Mouse (Mus musculus) intestine, embryonic 15.5 days (tissue): ENCODE results near the gene Itpr2. TPM values are rescaled to one million over a fixed set of nuclear protein-coding genes. Genes with fewer than 3 reads are reported as not detected.

ENCODE experiments used
- ATAC-seq: fragments of 200-750 bp; cut with Nextera tagmentation; 2 replicates; pipeline ENCODE4 v1.8.0; 2017; ENCODE audit warnings: moderate TSS enrichment, moderate library complexity
- H3K27ac ChIP-seq: fragments of 300-500 bp; sonication (generic); 2 replicates; pipeline ENCODE4 v1.5.1; 2015; ENCODE audit warnings: mild to moderate bottlenecking, inconsistent platforms
- H3K27me3 ChIP-seq: fragments of 300-500 bp; sonication (generic); replicated peaks from 2 replicates; pipeline ENCODE4 v1.6.1; 2015; ENCODE audit warnings: inconsistent platforms
- H3K36me3 ChIP-seq: fragments of 300-500 bp; sonication (generic); 2 replicates; pipeline ENCODE4 v1.6.1; 2015; ENCODE audit warnings: inconsistent platforms
- H3K4me1 ChIP-seq: fragments of 300-500 bp; sonication (generic); replicated peaks from 2 replicates; pipeline ENCODE4 v1.6.1; 2015; ENCODE audit warnings: inconsistent platforms
- H3K4me2 ChIP-seq: fragments of 300-500 bp; sonication (generic); replicated peaks from 2 replicates; pipeline ENCODE4 v1.6.1; 2015; ENCODE audit warnings: mild to moderate bottlenecking, inconsistent platforms
- H3K4me3 ChIP-seq: fragments of 300-500 bp; sonication (generic); replicated peaks from 2 replicates; pipeline ENCODE4 v1.5.1; 2015; ENCODE audit warnings: inconsistent platforms
- H3K9ac ChIP-seq: fragments of 300-500 bp; sonication (generic); 2 replicates; pipeline ENCODE4 v1.6.1; 2015; ENCODE audit warnings: inconsistent platforms
- H3K9me3 ChIP-seq: fragments of 300-500 bp; sonication (generic); 2 replicates; pipeline ENCODE4 v1.6.1; 2016; ENCODE audit warnings: inconsistent platforms
- WGBS: fragments of 180-500 bp; shearing (Covaris S2); methylation state at CpG from one replicate; pipeline ENCODE4 v1.1.7; 2015; 5-methylcytosine and 5-hydroxymethylcytosine counted together
- polyA plus RNA-seq: library from polyadenylated mRNA; unstranded; fragments of >200 nt; fragmentation: Nextera tagmentation; extraction: Ambion mirVana; gene quantifications from 2 replicates; pipeline ENCODE4 v1.2.1, GENCODE M21; 2015

Gene Itpr2
- polyA plus RNA-seq, 1 experiment from 2014 or later: 8.8 TPM

DNA sequence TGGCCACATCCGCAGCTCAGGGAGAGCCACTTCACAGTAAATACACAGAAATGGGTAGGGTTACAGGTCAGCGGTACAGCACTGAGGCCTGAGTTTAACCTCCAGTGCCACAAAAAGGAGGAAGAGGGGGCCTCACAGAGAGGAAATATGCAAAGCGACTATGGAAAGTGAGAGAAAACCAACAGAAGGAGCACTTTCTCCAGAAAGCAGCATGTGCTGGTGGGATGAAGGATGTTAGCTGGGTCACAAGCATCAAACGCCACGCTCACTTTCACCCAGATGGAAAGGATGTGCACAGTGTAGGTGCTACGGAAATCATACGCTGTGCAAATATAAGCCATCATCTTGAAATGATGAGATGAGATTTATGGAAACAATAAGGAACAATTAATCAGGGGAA is 28.3 kb upstream of the Itpr2 start:
- Histone ChIP-seq H3K4me2 (no peak overlapping the region), H3K9ac (no peak overlapping the region), H3K4me3 (no peak overlapping the region), H3K9me3 (no peaks in the 10 kb centered on the region), H3K36me3 (no peaks in the 10 kb centered on the region), H3K27me3 (no peaks in the 10 kb centered on the region), H3K4me1 (peaks cover 10% of the 10 kb centered on the region; the same call in 1 of the 2 replicates), H3K27ac (no peak overlapping the region)
- 19% methylated on average over 7 of the region's 7 CpGs for WGBS
- ATAC-seq: peak; percentile 71

DNA sequence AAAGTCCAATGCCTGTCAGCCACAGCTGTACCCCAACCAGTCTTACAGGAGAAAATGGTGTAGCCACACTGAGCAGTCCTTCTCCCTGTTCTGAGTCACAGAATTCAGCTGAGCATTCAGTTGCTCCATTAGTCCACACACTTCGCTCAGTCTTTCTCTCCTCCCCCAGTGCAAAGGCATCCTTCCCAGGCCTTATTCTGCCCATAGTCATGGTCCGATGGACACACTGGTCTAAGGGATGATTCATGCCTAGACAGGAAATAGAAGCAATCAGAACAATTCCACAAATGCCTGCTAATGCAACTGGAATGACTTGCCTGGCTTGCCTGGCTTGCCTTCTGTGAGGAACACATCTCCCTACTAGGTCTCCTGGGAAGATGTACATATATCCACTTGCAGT is 25.5 kb upstream of the Itpr2 start:
- peaks cover 10% of the 10 kb centered on the region; the same call in 1 of the 2 replicates for H3K4me1 ChIP-seq
- no peak overlapping the region for H3K4me3 ChIP-seq
- no peaks in the 10 kb centered on the region for H3K27me3 ChIP-seq
- no peak overlapping the region for H3K4me2 ChIP-seq
- WGBS: 78% methylated on average over 2 of the region's 2 CpGs
- no peak overlapping the region for H3K9ac ChIP-seq
- H3K36me3 ChIP-seq: no peaks in the 10 kb centered on the region
- ATAC-seq: no peak
- no peaks in the 10 kb centered on the region for H3K9me3 ChIP-seq
- H3K27ac ChIP-seq: no peak overlapping the region

DNA sequence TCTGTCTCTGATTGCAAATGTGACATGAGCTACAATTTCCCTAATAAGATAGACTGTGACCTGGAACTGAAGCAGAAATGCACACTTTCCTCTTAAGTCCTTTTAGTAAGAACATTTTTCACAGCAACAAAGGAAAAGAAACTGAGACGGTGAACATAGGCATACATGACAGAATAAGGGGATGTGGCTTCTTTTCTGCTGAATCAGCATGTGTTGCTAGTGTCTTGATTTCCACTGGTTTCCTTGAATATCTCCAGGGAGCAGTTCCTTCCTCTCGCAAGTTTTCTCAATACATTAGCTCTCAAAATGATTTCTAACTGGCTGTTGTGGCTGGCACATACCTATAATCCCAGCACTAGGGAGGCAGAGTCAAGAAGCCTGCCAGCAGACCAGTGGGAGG is 23.5 kb upstream of the Itpr2 start:
- Histone ChIP-seq H3K36me3 (no peaks in the 10 kb centered on the region), H3K4me3 (no peak overlapping the region), H3K4me1 (peaks cover 5% of the 10 kb centered on the region; the same call in 1 of the 2 replicates), H3K27me3 (no peaks in the 10 kb centered on the region), H3K9me3 (no peaks in the 10 kb centered on the region), H3K9ac (no peak overlapping the region), H3K4me2 (no peak overlapping the region), H3K27ac (no peak overlapping the region)
- 83% methylated on average over 2 of the region's 2 CpGs for WGBS
- no peak for ATAC-seq

DNA sequence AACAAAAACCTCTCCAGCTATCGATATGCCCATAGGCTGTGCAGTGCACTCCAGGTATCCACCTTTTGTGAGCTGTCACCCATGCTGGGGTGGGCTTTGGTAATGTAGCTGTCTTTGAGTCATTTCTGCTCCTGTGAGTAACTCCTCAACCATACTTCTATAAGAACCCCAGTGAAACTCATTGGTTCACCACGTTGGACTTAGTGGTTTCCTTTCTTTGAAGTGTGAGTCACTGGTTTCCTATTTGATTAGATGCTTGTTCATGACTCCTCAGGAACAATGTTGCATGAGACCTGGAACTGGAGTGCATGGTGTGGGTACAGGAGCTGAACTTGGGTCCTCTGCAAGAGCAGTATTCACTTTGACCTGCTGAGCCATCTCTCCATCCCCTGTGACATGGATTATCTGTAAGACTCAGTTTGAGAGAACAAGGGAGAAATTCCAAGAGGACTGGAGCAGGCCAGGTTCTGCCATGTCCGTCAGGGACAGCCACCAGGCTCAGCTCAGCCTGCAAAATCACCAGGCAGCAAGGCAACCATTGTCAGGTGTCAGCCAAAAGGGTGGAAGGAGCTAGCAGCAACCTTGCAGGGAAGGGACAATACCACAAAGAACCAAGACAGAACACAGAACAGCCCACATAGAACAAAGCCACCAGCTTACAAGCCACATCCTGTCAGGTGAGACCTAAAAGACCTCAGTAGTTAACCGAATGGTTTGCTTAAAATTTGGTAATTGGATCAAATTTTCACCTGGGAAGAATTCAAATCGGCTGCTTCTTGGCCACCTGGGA is 19.6 kb upstream of the Itpr2 start:
- H3K27me3 ChIP-seq: no peaks in the 10 kb centered on the region
- H3K27ac ChIP-seq: no peak overlapping the region
- no peaks in the 10 kb centered on the region for H3K9me3 ChIP-seq
- H3K4me2 ChIP-seq: no peak overlapping the region
- H3K36me3 ChIP-seq: no peaks in the 10 kb centered on the region
- no peak for ATAC-seq
- no peak overlapping the region for H3K9ac ChIP-seq
- no peak overlapping the region for H3K4me3 ChIP-seq
- 81% methylated on average over 5 of the region's 5 CpGs for WGBS
- no peaks in the 10 kb centered on the region for H3K4me1 ChIP-seq

DNA sequence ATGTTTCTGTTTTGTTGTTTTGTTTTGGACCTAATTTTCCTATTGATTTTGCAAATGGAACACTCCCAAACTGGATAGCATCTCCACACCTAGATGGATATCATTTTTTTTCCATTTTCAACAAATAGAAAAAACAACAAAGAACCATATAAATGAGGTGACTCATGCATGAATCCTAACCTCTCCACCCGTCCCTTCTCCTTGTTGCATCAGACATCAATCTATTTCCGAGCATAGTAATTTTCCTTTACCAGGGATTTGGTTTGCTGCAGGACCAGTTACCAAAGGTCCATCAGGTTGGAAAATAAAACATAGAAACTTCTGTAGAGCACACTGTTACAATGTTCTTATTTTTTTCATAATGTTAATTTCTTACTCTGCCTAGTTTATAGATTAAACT is 17.0 kb upstream of the Itpr2 start:
- Histone ChIP-seq H3K4me2 (no peak overlapping the region), H3K27me3 (no peaks in the 10 kb centered on the region), H3K9me3 (no peaks in the 10 kb centered on the region), H3K36me3 (no peaks in the 10 kb centered on the region), H3K9ac (no peak overlapping the region), H3K4me3 (no peak overlapping the region), H3K4me1 (no peaks in the 10 kb centered on the region), H3K27ac (no peak overlapping the region)
- no peak for ATAC-seq
- 70% methylated on average over 2 of the region's 2 CpGs for WGBS

DNA sequence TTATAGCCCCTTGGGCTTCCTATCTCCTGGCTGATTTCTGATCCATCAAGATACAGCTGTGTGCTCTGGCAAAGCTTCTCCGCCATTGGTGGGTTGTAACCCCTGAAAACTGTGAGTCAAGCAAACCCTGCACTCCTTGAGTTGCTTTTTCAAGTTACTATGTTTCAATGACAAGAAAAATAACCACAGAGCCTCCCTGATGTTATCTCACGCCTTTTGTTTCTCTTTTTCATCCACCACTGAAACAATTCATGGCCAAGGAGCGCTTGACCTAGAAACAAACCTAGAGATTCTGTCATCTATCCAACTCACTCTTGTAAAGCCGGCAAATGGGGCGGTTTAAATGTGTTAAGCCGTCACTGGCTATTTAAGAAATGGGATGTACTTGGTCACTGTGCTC is 13.9 kb upstream of the Itpr2 start:
- H3K4me1 ChIP-seq: no peaks in the 10 kb centered on the region
- no peak overlapping the region for H3K4me3 ChIP-seq
- H3K9ac ChIP-seq: no peak overlapping the region
- no peaks in the 10 kb centered on the region for H3K9me3 ChIP-seq
- H3K36me3 ChIP-seq: no peaks in the 10 kb centered on the region
- no peak for ATAC-seq
- H3K27me3 ChIP-seq: no peaks in the 10 kb centered on the region
- 68% methylated on average over 6 of the region's 6 CpGs for WGBS
- no peak overlapping the region for H3K27ac ChIP-seq
- no peak overlapping the region for H3K4me2 ChIP-seq

DNA sequence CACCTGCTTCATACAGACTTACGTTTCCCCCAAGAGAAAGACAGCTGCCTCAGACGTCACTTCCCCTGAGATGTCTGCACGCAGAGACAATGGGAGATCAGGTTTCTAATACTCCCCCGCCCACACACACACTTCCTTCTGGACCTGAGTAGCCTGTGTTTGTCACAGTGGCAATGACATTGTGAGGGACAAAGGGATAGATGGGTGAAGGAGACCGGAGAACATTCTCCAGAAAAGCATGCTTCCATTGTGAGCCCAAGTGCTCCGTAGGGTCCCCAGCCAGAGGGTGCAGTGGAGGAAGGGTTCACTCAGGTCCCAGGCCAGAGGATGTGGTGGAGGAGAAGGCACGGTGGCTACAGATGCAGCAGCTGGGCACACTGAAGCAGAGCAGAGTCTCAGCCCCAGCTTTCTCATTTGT is 12.5 kb upstream of the Itpr2 start:
- Histone ChIP-seq H3K9ac (no peak overlapping the region), H3K4me3 (no peak overlapping the region), H3K27me3 (no peaks in the 10 kb centered on the region), H3K4me2 (no peak overlapping the region), H3K9me3 (no peaks in the 10 kb centered on the region), H3K4me1 (no peaks in the 10 kb centered on the region), H3K27ac (no peak overlapping the region), H3K36me3 (no peaks in the 10 kb centered on the region)
- 59% methylated on average over 7 of the region's 7 CpGs for whole genome bisulfite sequencing
- no peak for ATAC-seq

DNA sequence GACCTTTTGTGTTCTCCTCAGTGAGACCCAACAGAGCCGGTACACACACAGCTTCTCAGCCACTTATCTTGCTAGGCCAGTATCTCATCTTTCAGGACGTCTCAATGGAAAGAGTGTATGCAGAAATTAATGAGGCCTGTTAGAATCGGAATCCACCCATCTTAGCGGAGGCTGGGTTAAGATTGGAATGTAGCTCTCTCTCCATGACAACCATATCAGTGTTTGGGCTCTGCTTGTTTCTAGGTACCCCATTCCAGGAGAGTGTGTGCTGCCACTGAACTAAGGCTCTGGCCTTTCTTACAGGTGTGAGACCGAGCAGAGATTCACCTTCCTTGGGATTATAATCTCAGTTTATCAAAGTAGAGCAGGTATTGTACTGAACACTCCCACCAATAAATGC is 11.9 kb upstream of the Itpr2 start:
- no peaks in the 10 kb centered on the region for H3K9me3 ChIP-seq
- no peak overlapping the region for H3K4me2 ChIP-seq
- H3K36me3 ChIP-seq: no peaks in the 10 kb centered on the region
- H3K4me1 ChIP-seq: no peaks in the 10 kb centered on the region
- no peaks in the 10 kb centered on the region for H3K27me3 ChIP-seq
- no peak overlapping the region for H3K27ac ChIP-seq
- H3K9ac ChIP-seq: no peak overlapping the region
- WGBS: 45% methylated on average over 5 of the region's 5 CpGs
- no peak overlapping the region for H3K4me3 ChIP-seq
- no peak for ATAC-seq

DNA sequence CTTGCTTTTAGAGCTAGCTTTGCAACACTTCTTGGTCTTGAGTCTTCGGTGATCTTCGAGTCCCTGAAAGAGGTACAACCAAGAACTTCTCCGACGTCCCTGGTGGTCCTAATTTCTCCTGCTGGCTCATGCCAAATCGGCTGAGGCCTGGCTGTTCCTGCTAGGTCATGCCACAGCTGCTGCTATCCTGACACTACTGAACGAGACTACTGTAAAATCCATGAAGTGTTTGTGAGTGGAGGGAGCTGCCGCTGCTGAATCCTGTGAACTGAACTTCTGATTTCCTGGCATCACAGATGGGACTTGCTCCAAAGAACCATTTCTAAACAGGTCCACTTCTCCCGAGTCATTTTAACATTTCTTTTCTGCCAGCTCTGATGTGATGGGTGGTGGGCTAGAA is 11.4 kb upstream of the Itpr2 start:
- Histone ChIP-seq H3K36me3 (no peaks in the 10 kb centered on the region), H3K9me3 (no peaks in the 10 kb centered on the region), H3K9ac (no peak overlapping the region), H3K4me3 (no peak overlapping the region), H3K4me2 (no peak overlapping the region), H3K27ac (no peak overlapping the region), H3K4me1 (no peaks in the 10 kb centered on the region), H3K27me3 (no peaks in the 10 kb centered on the region)
- no peak for ATAC-seq
- WGBS: 81% methylated on average over 8 of the region's 8 CpGs

DNA sequence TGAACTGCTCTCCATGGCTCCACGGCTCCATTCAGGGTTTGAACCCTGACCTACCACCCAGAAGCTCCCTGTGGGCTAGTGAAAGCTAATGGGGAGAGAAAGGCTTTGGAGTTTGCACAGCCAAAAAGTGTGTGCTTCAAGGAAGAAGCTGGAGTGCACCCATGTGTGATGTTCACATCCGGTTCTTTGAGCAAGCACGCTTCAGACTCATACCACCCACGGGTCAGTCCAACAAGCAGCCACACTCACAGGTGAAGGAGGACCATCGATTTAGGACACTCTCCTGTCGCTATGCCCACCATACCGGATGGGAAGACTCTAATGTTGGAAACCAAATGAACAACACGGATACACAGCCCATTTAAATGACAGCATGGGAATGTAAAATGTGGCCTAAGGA is 9.5 kb upstream of the Itpr2 start:
- no peak overlapping the region for H3K4me3 ChIP-seq
- WGBS: 86% methylated on average over 8 of the region's 8 CpGs
- no peak overlapping the region for H3K9ac ChIP-seq
- H3K4me1 ChIP-seq: no peaks in the 10 kb centered on the region
- ATAC-seq: no peak
- H3K27me3 ChIP-seq: no peaks in the 10 kb centered on the region
- H3K36me3 ChIP-seq: no peaks in the 10 kb centered on the region
- H3K27ac ChIP-seq: no peak overlapping the region
- H3K9me3 ChIP-seq: no peaks in the 10 kb centered on the region
- H3K4me2 ChIP-seq: no peak overlapping the region

DNA sequence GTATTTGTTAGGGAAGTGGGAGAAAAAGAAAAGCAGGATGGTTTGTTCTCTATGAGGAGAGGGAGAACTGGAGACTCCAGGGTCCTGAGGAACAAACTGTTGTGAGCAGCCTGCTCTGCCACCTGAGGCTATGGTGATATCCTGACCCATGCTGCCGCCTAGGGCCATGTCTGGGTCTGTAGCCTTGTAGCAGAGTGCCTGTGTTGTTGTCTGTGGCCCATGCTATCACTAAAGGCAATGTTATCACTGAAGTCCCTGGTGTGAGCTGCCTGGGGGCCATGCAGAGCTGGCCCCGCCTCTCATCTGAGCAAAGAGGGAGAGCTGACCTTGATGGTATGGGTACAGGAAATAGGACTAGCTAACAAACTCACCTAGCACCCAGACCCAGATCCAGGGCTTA is 7.9 kb upstream of the Itpr2 start:
- H3K9ac ChIP-seq: no peak overlapping the region
- no peak overlapping the region for H3K4me2 ChIP-seq
- ATAC-seq: 0 out of 2 replicates have a peak, but pooled peaks have one; percentile 12
- H3K27ac ChIP-seq: no peak overlapping the region
- no peaks in the 10 kb centered on the region for H3K36me3 ChIP-seq
- H3K27me3 ChIP-seq: no peaks in the 10 kb centered on the region
- WGBS: 78% methylated on average over 2 of the region's 2 CpGs
- no peaks in the 10 kb centered on the region for H3K4me1 ChIP-seq
- H3K9me3 ChIP-seq: no peaks in the 10 kb centered on the region
- no peak overlapping the region for H3K4me3 ChIP-seq

DNA sequence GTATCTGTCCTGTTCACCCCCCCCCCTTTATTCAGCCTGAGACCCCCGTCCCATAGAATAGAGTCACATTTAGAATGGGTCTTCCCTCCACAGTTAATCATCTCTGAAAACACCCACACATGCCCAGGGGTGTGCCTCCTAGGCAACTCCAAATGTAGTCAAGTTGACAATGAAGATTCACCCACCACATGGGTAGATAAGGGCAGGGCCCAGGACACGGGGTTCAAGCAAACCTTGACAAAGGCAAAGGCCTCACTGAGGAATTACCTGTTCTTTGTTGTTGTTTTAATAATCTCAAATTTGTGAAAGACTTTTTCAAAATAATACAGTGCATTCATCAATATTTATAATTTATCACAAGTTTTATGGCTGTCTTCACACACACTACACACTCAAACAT is 2.4 kb upstream of the Itpr2 start:
- no peak overlapping the region for H3K9ac ChIP-seq
- no peaks in the 10 kb centered on the region for H3K9me3 ChIP-seq
- 0 out of 2 replicates have a peak, but pooled peaks cover 3% of the 10 kb centered on the region for H3K4me1 ChIP-seq
- H3K4me3 ChIP-seq: no peak overlapping the region
- ATAC-seq: no peak
- no peak overlapping the region for H3K4me2 ChIP-seq
- WGBS: 81% methylated on average over 2 of the region's 2 CpGs
- no peak overlapping the region for H3K27ac ChIP-seq
- H3K27me3 ChIP-seq: no peaks in the 10 kb centered on the region
- no peaks in the 10 kb centered on the region for H3K36me3 ChIP-seq

DNA sequence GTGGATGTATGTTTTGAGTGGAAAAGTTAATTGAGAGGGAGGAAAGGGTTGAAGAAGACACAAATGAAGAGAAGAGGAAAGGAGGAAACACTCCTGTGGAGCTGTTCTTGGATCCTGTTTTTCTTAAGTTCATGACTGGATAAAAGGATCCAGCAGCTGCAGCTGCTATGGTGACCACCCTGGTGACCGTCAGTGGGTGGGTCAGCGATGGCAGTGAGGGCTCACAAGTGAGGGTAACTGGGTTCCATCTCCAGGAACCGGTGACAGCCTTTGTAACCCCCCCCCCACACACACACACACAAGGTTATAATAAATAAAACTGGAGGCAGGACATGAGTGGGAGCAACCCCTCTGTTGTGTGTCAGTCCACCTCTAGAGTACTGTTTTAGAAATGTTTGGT is 833 bp upstream of the Itpr2 start:
- Histone ChIP-seq H3K27me3 (no peaks in the 10 kb centered on the region), H3K9ac (peak overlapping the region; percentile 75; the same call in 1 of the 2 replicates), H3K9me3 (no peaks in the 10 kb centered on the region), H3K4me1 (0 out of 2 replicates have a peak, but pooled peaks cover 3% of the 10 kb centered on the region), H3K27ac (no peak overlapping the region), H3K4me3 (peak overlapping the region; percentile 80), H3K36me3 (no peaks in the 10 kb centered on the region), H3K4me2 (peak overlapping the region; percentile 99)
- 34% methylated on average over 3 of the region's 3 CpGs for WGBS
- ATAC-seq: no peak
